Mouse (Mus musculus): Measurements from ENCODE around the gene Efl1.
"Not testable (repeated sequence)": the region's sequence is repeated elsewhere in the genome, so short reads cannot be mapped to it uniquely, and the experiment has no call there.

The Efl1 gene

GRCm38 (mm10) chr7:82719285-82719684, 70.9 kb downstream of the Efl1 start:
- no peak for DNase-seq (ENCODE audit: inconsistent age in 2 of 2, low spot score in 1 of 2)

GRCm38 (mm10) chr7:82719740-82720139, 71.3 kb downstream of the Efl1 start:
- DNase-seq (ENCODE audit: inconsistent age in 2 of 2, low spot score in 1 of 2), result no peak

GRCm38 (mm10) chr7:82720501-82720900, 72.1 kb downstream of the Efl1 start:
- DNase-seq (ENCODE audit: inconsistent age in 2 of 2, low spot score in 1 of 2), result no peak

- no peak for DNase-seq (ENCODE audit: inconsistent age in 2 of 2, low spot score in 1 of 2)
Measured at GRCm38 (mm10) chr7:82720906-82721305, 72.5 kb downstream of the Efl1 start.

- DNase-seq (ENCODE audit: inconsistent age in 2 of 2, low spot score in 1 of 2), result no peak
Measured at GRCm38 (mm10) chr7:82722486-82723123, 74.2 kb downstream of the Efl1 start.

GRCm38 (mm10) chr7:82723151-82723871, 74.9 kb downstream of the Efl1 start:
- DNase-seq (ENCODE audit: inconsistent age in 2 of 2, low spot score in 1 of 2), result no peak

GRCm38 (mm10) chr7:82724491-82724890, 76.1 kb downstream of the Efl1 start:
- DNase-seq (ENCODE audit: inconsistent age in 2 of 2, low spot score in 1 of 2), result no peak

- no peak for DNase-seq (ENCODE audit: inconsistent age in 2 of 2, low spot score in 1 of 2)
Measured at GRCm38 (mm10) chr7:82725006-82725636, 76.7 kb downstream of the Efl1 start.

- DNase-seq (ENCODE audit: inconsistent age in 2 of 2, low spot score in 1 of 2), result peak in 1 of 2 experiments; percentile 72
Measured at GRCm38 (mm10) chr7:82725741-82726450, 77.5 kb downstream of the Efl1 start.

- DNase-seq (ENCODE audit: inconsistent age in 2 of 2, low spot score in 1 of 2), result no peak
Measured at GRCm38 (mm10) chr7:82727066-82727465, 78.7 kb downstream of the Efl1 start.

- not testable (repeated sequence) for DNase-seq (ENCODE audit: inconsistent age in 2 of 2, low spot score in 1 of 2)
Measured at GRCm38 (mm10) chr7:82729009-82729408, 80.6 kb downstream of the Efl1 start.

- no peak for DNase-seq (ENCODE audit: inconsistent age in 2 of 2, low spot score in 1 of 2)
Measured at GRCm38 (mm10) chr7:82733118-82733517, 84.7 kb downstream of the Efl1 start.

GRCm38 (mm10) chr7:82733995-82734394, 85.6 kb downstream of the Efl1 start:
- no peak for DNase-seq (ENCODE audit: inconsistent age in 2 of 2, low spot score in 1 of 2)

GRCm38 (mm10) chr7:82734748-82735600, 86.6 kb downstream of the Efl1 start:
- no peak for DNase-seq (ENCODE audit: inconsistent age in 2 of 2, low spot score in 1 of 2)

- DNase-seq (ENCODE audit: inconsistent age in 2 of 2, low spot score in 1 of 2), result peak in 1 of 2 experiments; percentile 51
Measured at GRCm38 (mm10) chr7:82743116-82743765, 94.8 kb downstream of the Efl1 start.

- no peak for DNase-seq (ENCODE audit: inconsistent age in 2 of 2, low spot score in 1 of 2)
Measured at GRCm38 (mm10) chr7:82744167-82744715, 95.8 kb downstream of the Efl1 start.

GRCm38 (mm10) chr7:82748812-82749211, 100.4 kb downstream of the Efl1 start:
- no peak for DNase-seq (ENCODE audit: inconsistent age in 2 of 2, low spot score in 1 of 2)

GRCm38 (mm10) chr7:82749239-82749638, 100.8 kb downstream of the Efl1 start:
- DNase-seq (ENCODE audit: inconsistent age in 2 of 2, low spot score in 1 of 2), result no peak

- peak in 1 of 2 experiments; percentile 54 for DNase-seq (ENCODE audit: inconsistent age in 2 of 2, low spot score in 1 of 2)
Measured at GRCm38 (mm10) chr7:82752171-82753085, 104.0 kb downstream of the Efl1 start.
